Mouse (Mus musculus): ENCODE measurements at regions not wholly inside any gene's neighbourhood (a gene's known extent, or its start where the extent isn't known, plus 50 kb on each side); places are given as distances from the start of the nearest gene placed in this dataset.

GRCm38 (mm10) chr13:59992780-59993501 lies 170.0 kb upstream of the Tut7 start:
- Histone ChIP-seq H3K27me3 (replicated peaks; ENCODE audit: control insufficient read depth, insufficient read depth, low read length) (no peaks in the 10 kb centered on the region), H3K4me1 (ENCODE audit: control insufficient read depth, insufficient read depth, low read length) (no peaks in the 10 kb centered on the region), H3K27ac (ENCODE audit: insufficient read depth, low read depth, low read length) (no peak overlapping the region), H3K36me3 (ENCODE audit: control insufficient read depth, insufficient read depth, low read length) (no peaks in the 10 kb centered on the region), H3K4me3 (ENCODE audit: insufficient read depth, low read depth, low read length) (no peak overlapping the region)
- DNase-seq: peak; percentile 19
- TF ChIP-seq CTCF (conservative IDR thresholded peaks at IDR 0.05; ENCODE audit: insufficient read depth, insufficient read length, low read depth, low read length): no peak
- TF ChIP-seq POLR2A (IDR thresholded peaks at IDR 0.05; ENCODE audit: low read depth, low read length): no peak
- 72% methylated on average over 11 of the region's 11 CpGs for WGBS

DNA sequence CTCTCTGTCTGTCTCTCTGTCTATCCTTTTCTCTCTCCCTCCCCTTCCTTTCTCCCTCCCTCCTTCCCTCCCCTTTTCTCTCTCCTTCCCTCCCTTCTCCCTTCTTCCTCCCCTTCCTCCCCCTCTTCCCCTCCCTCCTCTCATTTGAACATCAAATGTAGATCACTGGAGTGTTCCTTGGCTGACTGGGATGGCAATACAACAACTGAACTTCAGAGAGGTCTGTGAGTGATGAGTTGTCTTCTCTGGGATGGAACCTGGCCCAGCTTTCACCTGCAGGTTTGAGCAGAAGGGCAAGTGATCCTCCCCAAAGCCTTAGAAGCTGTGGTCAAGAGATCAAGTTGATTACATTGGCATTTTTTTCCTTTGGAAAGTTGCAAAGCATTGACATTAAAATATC lies 169.4 kb upstream of the Tut7 start:
- H3K36me3 ChIP-seq (ENCODE audit: control insufficient read depth, insufficient read depth, low read length): no peaks in the 10 kb centered on the region

DNA sequence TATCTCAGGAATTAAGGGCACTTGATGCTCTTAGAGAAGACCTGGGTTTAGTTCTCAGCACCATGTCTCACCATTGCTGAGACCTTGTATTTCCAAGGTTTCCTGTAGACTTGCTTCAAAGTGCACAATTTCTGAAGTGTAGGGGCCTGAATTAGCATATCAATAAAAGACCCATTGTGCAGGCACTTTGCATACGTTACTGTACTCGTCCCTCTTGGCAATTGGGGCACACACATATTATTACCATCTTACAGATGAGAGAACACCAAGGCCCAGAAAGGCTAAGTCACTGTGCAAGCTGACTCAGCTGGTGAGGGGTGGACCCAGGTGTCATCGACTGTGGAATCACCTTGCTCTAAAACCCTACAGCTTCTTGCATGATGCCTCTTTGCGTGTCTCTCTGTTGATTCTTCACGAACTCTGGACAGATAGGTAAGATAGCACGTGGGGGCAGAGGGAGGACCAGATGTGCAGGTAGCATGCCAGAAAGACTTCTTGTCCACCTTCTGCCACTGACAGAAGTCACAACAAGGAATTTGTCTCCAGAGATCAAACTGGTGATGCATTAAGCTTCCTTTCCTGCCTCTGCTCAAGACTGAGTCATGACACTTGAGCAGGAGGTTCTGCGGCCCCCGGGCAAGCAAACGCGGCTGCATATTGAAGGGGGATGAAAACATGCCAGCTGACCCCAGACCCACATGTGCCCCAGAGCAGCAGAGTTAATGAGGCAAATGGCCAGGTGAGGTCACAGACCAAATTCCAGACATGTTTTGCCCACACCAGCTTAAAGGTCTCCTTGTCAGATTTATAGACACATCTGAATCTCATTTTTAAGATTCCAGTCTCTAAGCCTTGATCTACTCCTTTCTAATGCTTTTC lies 167.7 kb upstream of the Tut7 start:
- Histone ChIP-seq H3K4me1 (ENCODE audit: control insufficient read depth, insufficient read depth, low read length) (no peaks in the 10 kb centered on the region), H3K27me3 (replicated peaks; ENCODE audit: control insufficient read depth, insufficient read depth, low read length) (no peaks in the 10 kb centered on the region), H3K27ac (ENCODE audit: insufficient read depth, low read depth, low read length) (no peak overlapping the region), H3K4me3 (ENCODE audit: insufficient read depth, low read depth, low read length) (no peak overlapping the region), H3K36me3 (ENCODE audit: control insufficient read depth, insufficient read depth, low read length) (no peaks in the 10 kb centered on the region)
- no peak for DNase-seq
- WGBS: 54% methylated on average over 10 of the region's 10 CpGs
- TF ChIP-seq CTCF (conservative IDR thresholded peaks at IDR 0.05; ENCODE audit: insufficient read depth, insufficient read length, low read depth, low read length) (no peak), POLR2A (IDR thresholded peaks at IDR 0.05; ENCODE audit: low read depth, low read length) (no peak)

More for the DNA sequence above, 169.4 kb upstream of the Tut7 start:
- H3K4me3 ChIP-seq (ENCODE audit: insufficient read depth, low read depth, low read length): no peak overlapping the region
- no peak for DNase-seq
- no peaks in the 10 kb centered on the region for H3K27me3 ChIP-seq (replicated peaks; ENCODE audit: control insufficient read depth, insufficient read depth, low read length)
- TF ChIP-seq CTCF (conservative IDR thresholded peaks at IDR 0.05; ENCODE audit: insufficient read depth, insufficient read length, low read depth, low read length) (no peak), POLR2A (IDR thresholded peaks at IDR 0.05; ENCODE audit: low read depth, low read length) (no peak)
- H3K4me1 ChIP-seq (ENCODE audit: control insufficient read depth, insufficient read depth, low read length): no peaks in the 10 kb centered on the region
- H3K27ac ChIP-seq (ENCODE audit: insufficient read depth, low read depth, low read length): no peak overlapping the region

DNA sequence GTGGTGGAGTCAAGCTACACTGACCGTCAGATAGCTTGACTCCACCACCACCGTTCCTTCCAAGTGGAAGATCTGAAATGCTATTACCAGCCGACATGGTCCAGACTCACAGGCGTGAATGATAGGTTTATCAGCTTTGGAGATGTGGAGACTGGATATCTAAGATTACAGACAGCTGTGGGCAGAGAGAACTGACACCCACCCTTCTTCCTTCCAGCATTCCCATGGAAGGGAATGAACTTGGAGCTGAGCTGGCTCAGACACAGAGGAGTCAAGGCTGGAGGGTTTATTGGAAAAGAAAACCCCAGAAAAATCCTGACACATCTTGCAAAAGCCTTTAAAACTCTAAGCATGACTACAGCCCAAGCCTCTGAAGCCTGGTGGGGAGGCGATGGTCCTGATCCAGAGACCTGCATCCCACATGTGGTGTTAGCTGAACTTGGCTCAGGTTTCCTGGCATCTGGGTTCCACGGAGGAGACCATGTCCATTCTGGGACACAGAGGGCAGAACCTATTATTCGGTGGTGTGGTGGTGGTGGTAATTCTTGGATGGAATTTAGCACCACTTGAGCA lies 165.5 kb upstream of the Tut7 start:
- no peak for TF ChIP-seq POLR2A (IDR thresholded peaks at IDR 0.05; ENCODE audit: low read depth, low read length)
- TF ChIP-seq CTCF (conservative IDR thresholded peaks at IDR 0.05; ENCODE audit: insufficient read depth, insufficient read length, low read depth, low read length): no peak
- Histone ChIP-seq H3K36me3 (ENCODE audit: control insufficient read depth, insufficient read depth, low read length) (no peaks in the 10 kb centered on the region), H3K4me3 (ENCODE audit: insufficient read depth, low read depth, low read length) (no peak overlapping the region), H3K27me3 (replicated peaks; ENCODE audit: control insufficient read depth, insufficient read depth, low read length) (no peaks in the 10 kb centered on the region), H3K27ac (ENCODE audit: insufficient read depth, low read depth, low read length) (no peak overlapping the region), H3K4me1 (ENCODE audit: control insufficient read depth, insufficient read depth, low read length) (no peaks in the 10 kb centered on the region)
- DNase-seq: no peak
- 57% methylated on average over 7 of the region's 7 CpGs for WGBS

- Histone ChIP-seq H3K27me3 (replicated peaks; ENCODE audit: control insufficient read depth, insufficient read depth, low read length) (no peaks in the 10 kb centered on the region), H3K4me1 (ENCODE audit: control insufficient read depth, insufficient read depth, low read length) (no peaks in the 10 kb centered on the region), H3K4me3 (ENCODE audit: insufficient read depth, low read depth, low read length) (no peak overlapping the region), H3K27ac (ENCODE audit: insufficient read depth, low read depth, low read length) (no peak overlapping the region), H3K36me3 (ENCODE audit: control insufficient read depth, insufficient read depth, low read length) (no peaks in the 10 kb centered on the region)
- 98% methylated on average over 5 of the region's 5 CpGs for WGBS
- no peak for DNase-seq
- no peak for TF ChIP-seq POLR2A (IDR thresholded peaks at IDR 0.05; ENCODE audit: low read depth, low read length)
- no peak for TF ChIP-seq CTCF (conservative IDR thresholded peaks at IDR 0.05; ENCODE audit: insufficient read depth, insufficient read length, low read depth, low read length)
Measured at GRCm38 (mm10) chr13:59976425-59976824, 153.5 kb upstream of the Tut7 start.

DNA sequence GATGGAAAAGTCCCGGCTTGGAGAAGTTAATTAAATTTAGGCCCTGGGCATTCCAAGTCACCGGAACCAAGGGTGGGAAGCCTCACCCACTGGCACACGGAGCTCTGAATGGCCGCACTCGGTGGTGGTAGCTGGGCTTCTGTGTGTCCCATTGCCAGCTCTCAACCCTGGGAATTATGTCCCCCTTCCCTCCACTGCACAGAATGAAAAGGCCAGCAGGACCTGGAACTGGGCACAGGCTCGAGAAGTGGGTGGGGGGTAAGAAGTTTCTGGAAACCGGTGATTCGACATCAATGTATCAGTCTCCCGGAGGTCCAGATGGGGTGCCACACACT lies 149.1 kb upstream of the Tut7 start:
- Histone ChIP-seq H3K27ac (ENCODE audit: insufficient read depth, low read depth, low read length) (no peak overlapping the region), H3K4me3 (ENCODE audit: insufficient read depth, low read depth, low read length) (no peak overlapping the region), H3K36me3 (ENCODE audit: control insufficient read depth, insufficient read depth, low read length) (no peaks in the 10 kb centered on the region), H3K4me1 (ENCODE audit: control insufficient read depth, insufficient read depth, low read length) (no peaks in the 10 kb centered on the region), H3K27me3 (replicated peaks; ENCODE audit: control insufficient read depth, insufficient read depth, low read length) (no peaks in the 10 kb centered on the region)
- TF ChIP-seq POLR2A (IDR thresholded peaks at IDR 0.05; ENCODE audit: low read depth, low read length): no peak
- no peak for TF ChIP-seq CTCF (conservative IDR thresholded peaks at IDR 0.05; ENCODE audit: insufficient read depth, insufficient read length, low read depth, low read length)
- no peak for DNase-seq
- WGBS: 66% methylated on average over 9 of the region's 9 CpGs
